8 mouse cellular contexts compared by ENCODE assay signal in genomic region chr11:20331690-20332537, GRCm38 (mm10). TPM values are rescaled to one million over a fixed set of nuclear protein-coding genes. Genes with fewer than 3 reads are reported as not detected.
A peak's percentile ranks its signal among the peaks of the same experiment; 100 is the strongest.
DNase-seq lines count a peak whose midpoint lies in the region; ATAC-seq and TF ChIP-seq lines count a peak whose summit lies in the region.

No protein-coding gene starts in this region.

- H3K27me3 ChIP-seq in intestine, postnatal 0 days (replicated peaks; ENCODE audit: control insufficient read depth, insufficient read depth, low read length) = no peaks in the 10 kb centered on the region
- H3K27me3 ChIP-seq in limb, embryonic 11.5 days (ENCODE audit: control insufficient read depth, insufficient read depth, low read length) = no peaks in the 10 kb centered on the region
- H3K27me3 ChIP-seq in midbrain, embryonic 11.5 days (ENCODE audit: control insufficient read depth, insufficient read depth, low read length) = no peaks in the 10 kb centered on the region

- peak; percentile 1; the same call in 1 of the 2 replicates for ATAC-seq in intestine, postnatal 0 days
- peak; percentile 27 for ATAC-seq in limb, embryonic 11.5 days (ENCODE audit: insufficient number of reproducible peaks, low FRiP score, low TSS enrichment, low read depth)
- ATAC-seq in midbrain, embryonic 11.5 days (ENCODE audit: low FRiP score) = peak; percentile 38

- H3K4me3 ChIP-seq in intestine, postnatal 0 days (ENCODE audit: low read depth, low read length) = peak overlapping the region; percentile 67
- H3K4me3 ChIP-seq in limb, embryonic 11.5 days (ENCODE audit: low read depth, low read length) = peak overlapping the region; percentile 54
- peak overlapping the region; percentile 69 for H3K4me3 ChIP-seq in midbrain, embryonic 11.5 days (ENCODE audit: low read depth, low read length)

- H3K9me3 ChIP-seq in intestine, postnatal 0 days (ENCODE audit: control insufficient read depth) = no peaks in the 10 kb centered on the region
- no peaks in the 10 kb centered on the region for H3K9me3 ChIP-seq in limb, embryonic 11.5 days (ENCODE audit: control insufficient read depth, low read length)
- H3K9me3 ChIP-seq in midbrain, embryonic 11.5 days (ENCODE audit: control insufficient read depth, low read length) = no peaks in the 10 kb centered on the region

- H3K9ac ChIP-seq in intestine, postnatal 0 days (ENCODE audit: low read depth, low read length) = peak overlapping the region; percentile 73
- peak overlapping the region; percentile 74 for H3K9ac ChIP-seq in limb, embryonic 11.5 days (ENCODE audit: low read length)
- H3K9ac ChIP-seq in midbrain, embryonic 11.5 days (ENCODE audit: low read length) = peak overlapping the region; percentile 74

- H3K4me1 ChIP-seq in intestine, postnatal 0 days (replicated peaks; ENCODE audit: control insufficient read depth, insufficient read depth, low read length) = peaks cover 5% of the 10 kb centered on the region; the same call in 1 of the 2 replicates
- no peaks in the 10 kb centered on the region for H3K4me1 ChIP-seq in limb, embryonic 11.5 days (ENCODE audit: control insufficient read depth, insufficient read depth, low read length)
- peaks cover 9% of the 10 kb centered on the region for H3K4me1 ChIP-seq in midbrain, embryonic 11.5 days (ENCODE audit: control insufficient read depth, insufficient read depth, low read length)

- TF ChIP-seq CTCF in intestine, postnatal 0 days (IDR thresholded peaks at IDR 0.05; ENCODE audit: low read depth) = no peak

- H3K27ac ChIP-seq in intestine, postnatal 0 days (ENCODE audit: low read depth, low read length) = peak overlapping the region; percentile 95
- peak overlapping the region; percentile 90; the same call in 1 of the 2 replicates for H3K27ac ChIP-seq in limb, embryonic 11.5 days (replicated peaks; ENCODE audit: low read depth, low read length)
- peak overlapping the region; percentile 73 for H3K27ac ChIP-seq in midbrain, embryonic 11.5 days (ENCODE audit: low read depth, low read length)

- DNase-seq in urinary bladder, adult 18-20 months (ENCODE audit: low spot score in 2 of 2) = peak; percentile 8 to 41
- DNase-seq in urinary bladder, postnatal 10 days (ENCODE audit: low spot score) = no peak
- DNase-seq in cerebellum, postnatal 10 days = peak; percentile 59 to 61
- DNase-seq in gastrocnemius, postnatal 10 days = peak; percentile 39
- DNase-seq in limb, embryonic 11.5 days (ENCODE audit: low spot score) = peak; percentile 62
- DNase-seq in midbrain, embryonic 11.5 days (ENCODE audit: low spot score, missing footprints) = peak; percentile 93
- peak; percentile 43 to 78 for DNase-seq in spleen, postnatal 4 days (ENCODE audit: low spot score in 2 of 2)

- H3K36me3 ChIP-seq in intestine, postnatal 0 days (ENCODE audit: control insufficient read depth, insufficient read depth) = no peaks in the 10 kb centered on the region
- H3K36me3 ChIP-seq in limb, embryonic 11.5 days (ENCODE audit: control insufficient read depth, insufficient read depth, low read length) = no peaks in the 10 kb centered on the region
- H3K36me3 ChIP-seq in midbrain, embryonic 11.5 days (ENCODE audit: control insufficient read depth, insufficient read depth, low read length) = no peaks in the 10 kb centered on the region

- peak overlapping the region; percentile 97 for H3K4me2 ChIP-seq in intestine, postnatal 0 days (replicated peaks; ENCODE audit: low read depth)
- H3K4me2 ChIP-seq in limb, embryonic 11.5 days (ENCODE audit: low read depth, severe bottlenecking) = peak overlapping the region; percentile 80
- peak overlapping the region; percentile 79 for H3K4me2 ChIP-seq in midbrain, embryonic 11.5 days

- under 1% methylated on average over 61 of the region's 61 CpGs for WGBS in intestine, postnatal 0 days
- under 1% methylated on average over 61 of the region's 61 CpGs for WGBS in limb, embryonic 11.5 days
- 2% methylated on average over 61 of the region's 61 CpGs for WGBS in midbrain, embryonic 11.5 days

RNA-seq across cellular contexts. Expression of gene Slc1a4, which starts 0.6 kb away (rescaled TPM):
- 1 to 10 TPM; 3.0 to 4.7 TPM for total RNA-seq in gastrocnemius, postnatal 10 days (2021)
- 3.1 and 3.4 TPM in 2 replicates for polyA plus RNA-seq in intestine, postnatal 0 days (2015; fragmentation: Nextera tagmentation; extraction: Ambion mirVana)
- 9.6 and 12.7 TPM in 2 replicates for polyA plus RNA-seq in limb, embryonic 11.5 days (2014; fragmentation: Nextera tagmentation; extraction: Ambion mirVana)
- 20.2 and 21.0 TPM in 2 replicates for polyA plus RNA-seq in midbrain, embryonic 11.5 days (2014; fragmentation: Nextera tagmentation; extraction: Ambion mirVana)
